Mouse (Mus musculus) limb, embryonic 14.5 days (tissue): ENCODE data around the gene Palld. TPM values are rescaled to one million over a fixed set of nuclear protein-coding genes. Genes with fewer than 3 reads are reported as not detected.

ENCODE experiments used
- ATAC-seq: fragments of 200-750 bp; cut with Nextera tagmentation; 2 replicates; pipeline ENCODE4 v1.8.0; 2017; ENCODE audit warnings: low read depth, moderate number of reproducible peaks, moderate TSS enrichment; ENCODE audit not compliant: low FRiP score
- DNase-seq: peaks from one replicate; pipeline ENCODE4 v3.0.0-alpha.2; 2015; ENCODE audit warnings: low spot score
- H3K27ac ChIP-seq: fragments of 300-500 bp; sonication (generic); replicated peaks from 2 replicates; pipeline ENCODE4 v1.5.1; 2014; ENCODE audit warnings: low read depth, mild to moderate bottlenecking, low read length, moderate library complexity, mixed read lengths
- H3K27me3 ChIP-seq: fragments of 300-500 bp; sonication (generic); 2 replicates; pipeline ENCODE4 v1.6.1; 2014; ENCODE audit warnings: low read length, mixed read lengths; ENCODE audit not compliant: control insufficient read depth, insufficient read depth
- H3K36me3 ChIP-seq: fragments of 300-500 bp; sonication (generic); 2 replicates; pipeline ENCODE4 v1.6.1; 2014; ENCODE audit warnings: mild to moderate bottlenecking, low read length, moderate library complexity, mixed read lengths; ENCODE audit not compliant: control insufficient read depth, insufficient read depth
- H3K4me1 ChIP-seq: fragments of 300-500 bp; sonication (generic); 2 replicates; pipeline ENCODE4 v1.6.1; 2014; ENCODE audit warnings: antibody characterized with exemption, low read length, mixed read lengths; ENCODE audit not compliant: control insufficient read depth, insufficient read depth
- H3K4me2 ChIP-seq: fragments of 300-500 bp; sonication (generic); replicated peaks from 2 replicates; pipeline ENCODE4 v1.6.1; 2014; ENCODE audit warnings: low read depth, mild to moderate bottlenecking, low read length, moderate library complexity; ENCODE audit not compliant: severe bottlenecking
- H3K4me3 ChIP-seq: fragments of 300-500 bp; sonication (generic); replicated peaks from 2 replicates; pipeline ENCODE4 v1.5.1; 2014; ENCODE audit warnings: low read length
- H3K9ac ChIP-seq: fragments of 300-500 bp; sonication (generic); 2 replicates; pipeline ENCODE4 v1.6.1; 2014; ENCODE audit warnings: mild to moderate bottlenecking, low read depth, low read length, moderate library complexity; ENCODE audit not compliant: severe bottlenecking
- H3K9me3 ChIP-seq: fragments of 300-500 bp; sonication (generic); 2 replicates; pipeline ENCODE4 v1.6.1; 2016; ENCODE audit warnings: low read length; ENCODE audit not compliant: control insufficient read depth
- POLR2A ChIP-seq: fragments of 200-500 bp; IDR thresholded peaks from 2 replicates; pipeline ENCODE4 v1.8.0; 2012; ENCODE audit warnings: inconsistent platforms, mild to moderate bottlenecking, moderate library complexity, borderline replicate concordance; ENCODE audit not compliant: insufficient read depth, insufficient read length; ENCODE audit errors: extremely low read depth
- WGBS: fragments of 180-500 bp; shearing (Covaris S2); extraction: QIAGEN DNeasy Blood & Tissue Kit; methylation state at CpG from one replicate; pipeline ENCODE4 v1.1.7; 2014; 5-methylcytosine and 5-hydroxymethylcytosine counted together
- polyA plus RNA-seq, 2 experiments: library from polyadenylated mRNA; depleted of rRNA in 1 of 2; stranded (reverse) in 1 of 2; unstranded in 1 of 2; fragments of >200 nt; fragmentation: Nextera tagmentation in 1 of 2; extraction: Ambion mirVana in 1 of 2; gene quantifications; 2 replicates each; pipeline versions ENCODE4 v1.2.1 to v1.2.3; 2012 to 2014

Gene Palld
- polyA plus RNA-seq, 2 experiments, result 61.4 to 99.0 TPM

DNA sequence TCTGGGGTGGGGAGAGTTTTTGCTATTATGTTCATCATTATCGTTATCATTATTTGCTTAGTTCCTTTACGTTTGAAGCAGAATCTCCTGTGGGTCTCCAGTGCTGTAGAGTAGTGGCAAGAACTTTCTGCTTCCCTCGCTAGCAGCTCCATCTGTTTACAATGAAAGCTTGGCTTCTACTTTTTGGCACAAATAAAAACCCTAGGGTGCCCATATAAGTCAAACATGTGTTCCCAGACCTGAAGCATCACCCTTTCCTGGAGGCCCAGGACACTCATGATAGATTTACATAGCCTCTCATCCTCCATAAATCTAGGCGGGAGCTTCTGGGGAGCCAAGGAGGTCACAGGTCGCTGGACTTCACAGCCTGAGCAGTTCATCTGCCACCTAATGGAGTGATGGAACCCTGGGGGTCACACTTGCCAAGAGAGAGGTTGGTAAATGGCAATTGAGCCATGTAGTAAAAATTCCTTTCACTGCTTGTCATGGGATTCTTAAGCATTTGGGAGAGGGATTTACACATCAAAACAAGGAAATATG is 133.1 kb downstream of the Palld start:
- H3K9ac ChIP-seq, result no peak overlapping the region
- 26% methylated on average over 5 of the region's 5 CpGs for WGBS
- peaks cover 4% of the 10 kb centered on the region; the same call in 1 of the 2 replicates for H3K4me1 ChIP-seq
- no peak for DNase-seq
- ATAC-seq, result 0 out of 2 replicates have a peak, but pooled peaks have one; percentile 21
- H3K36me3 ChIP-seq, result no peaks in the 10 kb centered on the region
- no peak overlapping the region for H3K4me2 ChIP-seq
- no peaks in the 10 kb centered on the region for H3K27me3 ChIP-seq
- no peak overlapping the region for H3K4me3 ChIP-seq
- no peak overlapping the region for H3K27ac ChIP-seq
- TF ChIP-seq POLR2A, result no peak
- no peaks in the 10 kb centered on the region for H3K9me3 ChIP-seq

DNA sequence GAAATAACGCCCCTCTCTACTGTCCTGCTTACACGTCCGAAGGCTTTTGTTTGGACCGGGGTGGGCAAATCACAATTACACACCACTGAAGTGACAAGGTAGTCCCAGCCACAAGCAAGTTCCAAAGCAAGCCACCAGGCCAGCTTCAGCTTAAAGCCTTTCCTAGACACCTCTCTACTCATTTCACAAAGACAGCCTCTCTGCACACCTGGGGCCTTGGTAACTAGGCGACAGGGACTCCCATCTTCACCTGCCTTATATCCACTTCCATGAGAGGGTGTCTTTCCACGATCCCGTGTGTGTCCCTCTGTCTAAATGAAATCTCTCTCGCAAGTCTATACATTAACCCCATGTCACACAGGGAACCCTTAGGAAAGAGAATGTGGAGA is 142.3 kb downstream of the Palld start:
- no peak; the same call in 1 of the 2 replicates for ATAC-seq
- H3K9ac ChIP-seq, result peak overlapping the region; percentile 80
- peak; percentile 25 for DNase-seq
- H3K27me3 ChIP-seq, result no peaks in the 10 kb centered on the region
- peak overlapping the region; percentile 82 for H3K27ac ChIP-seq
- no peaks in the 10 kb centered on the region for H3K9me3 ChIP-seq
- H3K36me3 ChIP-seq, result no peaks in the 10 kb centered on the region; the same call in 1 of the 2 replicates
- TF ChIP-seq POLR2A, result no peak
- peak overlapping the region; percentile 76 for H3K4me2 ChIP-seq
- H3K4me3 ChIP-seq, result peak overlapping the region; percentile 66
- 15% methylated on average over 8 of the region's 8 CpGs for WGBS
- peaks cover 32% of the 10 kb centered on the region for H3K4me1 ChIP-seq

DNA sequence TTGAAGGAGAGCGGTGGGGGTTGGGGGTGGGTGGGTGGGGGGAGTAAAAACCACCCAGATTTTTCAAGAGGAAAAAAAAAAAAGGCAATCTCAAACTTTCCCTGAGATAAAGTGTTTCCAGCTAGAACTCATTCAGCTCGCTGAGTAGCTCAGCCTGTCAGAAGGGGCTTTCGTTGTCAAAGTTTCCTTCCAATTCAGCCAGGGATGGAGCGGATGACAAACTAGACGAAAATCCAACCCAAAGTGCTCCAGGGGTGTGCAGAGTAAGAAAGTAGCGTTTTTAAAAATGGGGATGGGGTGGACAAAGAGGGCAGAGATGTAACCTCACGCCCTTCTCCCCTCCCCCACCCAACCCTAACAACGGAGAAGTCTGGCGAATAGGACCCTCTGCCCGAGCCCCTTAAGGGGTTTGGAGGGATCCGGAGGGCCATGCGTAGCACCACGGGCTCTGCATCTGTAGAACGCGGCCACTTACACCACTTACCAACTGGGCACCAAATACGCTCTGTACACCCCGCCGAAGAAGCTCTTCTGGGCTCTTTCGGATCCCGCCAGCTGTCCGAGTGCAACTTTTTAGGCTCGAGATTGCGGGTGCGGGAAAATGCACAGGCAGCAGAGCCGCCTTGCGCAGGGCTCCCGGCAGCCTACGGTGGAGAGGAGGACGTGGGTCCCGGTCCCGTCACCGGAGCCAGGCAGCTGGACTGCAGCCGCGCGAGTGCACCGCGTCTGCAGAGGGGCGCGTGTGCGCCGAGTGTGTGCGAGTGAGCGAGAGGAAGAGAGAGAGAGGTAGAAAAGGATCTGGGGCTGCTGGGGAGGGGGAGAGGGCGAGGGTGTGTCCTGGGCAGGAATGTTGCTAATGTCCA is 142.9 kb downstream of the Palld start:
- TF ChIP-seq POLR2A, result peak; percentile 82; the same call in 1 of the 2 replicates

DNA sequence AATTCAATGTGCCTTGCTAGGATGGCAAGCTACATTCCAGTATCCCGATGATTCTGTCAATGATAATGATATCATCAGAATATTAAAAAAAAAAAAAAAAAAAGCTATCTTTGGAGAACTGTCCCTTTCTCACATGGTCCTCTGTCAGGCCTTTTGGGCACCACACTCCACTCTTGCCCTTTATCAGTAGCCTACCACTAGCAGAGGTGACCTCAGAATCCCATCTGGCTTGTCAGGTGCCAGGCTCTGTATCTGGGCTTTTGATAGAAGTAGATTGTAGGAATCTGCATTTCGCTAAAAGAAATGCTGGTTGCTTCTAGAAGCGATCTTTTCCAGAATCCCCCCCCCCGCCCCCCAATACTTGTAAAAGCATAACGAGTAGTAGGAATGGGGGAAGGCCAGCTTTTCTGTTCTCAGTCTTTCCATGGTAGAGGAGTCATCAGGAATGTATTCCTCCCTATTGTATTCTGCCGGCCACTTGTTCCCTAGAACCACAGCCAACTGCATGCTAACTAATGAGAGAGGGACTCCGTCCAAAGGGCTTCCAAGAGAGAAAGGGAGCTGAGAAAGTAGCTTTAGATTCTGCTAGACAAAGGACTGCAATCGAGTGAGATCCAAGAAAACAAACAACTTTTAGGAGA is 143.7 kb downstream of the Palld start:
- no peak for TF ChIP-seq POLR2A
- Histone ChIP-seq H3K9ac (peak overlapping the region; percentile 80), H3K4me2 (peak overlapping the region; percentile 76), H3K4me1 (peaks cover 32% of the 10 kb centered on the region), H3K9me3 (no peaks in the 10 kb centered on the region), H3K27me3 (no peaks in the 10 kb centered on the region), H3K27ac (peak overlapping the region; percentile 82), H3K4me3 (peak overlapping the region; percentile 66), H3K36me3 (no peaks in the 10 kb centered on the region; the same call in 1 of the 2 replicates)
- 17% methylated on average over 8 of the region's 8 CpGs for WGBS
- no peak for ATAC-seq
- peak; percentile 26 for DNase-seq

More for the DNA sequence above, 142.9 kb downstream of the Palld start:
- Histone ChIP-seq H3K9me3 (no peaks in the 10 kb centered on the region), H3K4me3 (peak overlapping the region; percentile 66), H3K27ac (peak overlapping the region; percentile 82), H3K4me2 (peak overlapping the region; percentile 76), H3K36me3 (no peaks in the 10 kb centered on the region; the same call in 1 of the 2 replicates), H3K4me1 (peaks cover 32% of the 10 kb centered on the region), H3K9ac (peak overlapping the region; percentile 80), H3K27me3 (no peaks in the 10 kb centered on the region)
- DNase-seq, result peak; percentile 53
- ATAC-seq, result peak; percentile 72
- under 1% methylated on average over 44 of the region's 44 CpGs for WGBS
